In the genomic region with DNA sequence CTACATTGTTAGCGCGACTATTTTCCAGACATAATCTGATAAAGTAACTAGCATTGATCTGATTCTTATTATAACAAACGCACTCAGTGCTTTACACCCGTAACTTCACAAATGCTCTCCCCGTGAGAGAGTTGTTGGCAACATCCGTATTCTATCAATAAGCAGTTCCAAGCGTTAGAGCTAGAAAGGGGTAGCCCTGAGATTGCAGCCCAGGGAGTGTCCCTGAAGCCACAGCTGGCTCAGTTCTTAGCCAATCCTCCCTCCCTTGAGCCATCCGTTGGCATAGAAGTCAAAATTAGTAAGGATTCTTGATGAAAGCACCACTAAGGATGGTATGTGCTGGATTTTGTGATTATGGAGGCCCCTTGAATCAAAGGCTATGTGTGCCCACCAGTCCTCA, we compare ENCODE assay signal across 33 mouse cellular contexts. TPM values are rescaled to one million over a fixed set of nuclear protein-coding genes. Genes with fewer than 3 reads are reported as not detected.
DNase-seq lines count a peak whose midpoint lies in the region; ATAC-seq and TF ChIP-seq lines count a peak whose summit lies in the region.
"Had no signal": no experiment of that assay in that cellular context is flagged by ENCODE, and none has a peak within 500 bp of the region (broad histone marks: within the 10 kb centered on the region; RNA-seq: fewer than 3 reads in every experiment).

No protein-coding gene starts in this region.

- intact Hi-C loops in heart, postnatal 14 days (cut with DNase I): no loop called here

- no peak for TF ChIP-seq CTCF in heart, postnatal 0 days (IDR thresholded peaks at IDR 0.05; ENCODE audit: low read depth)
- TF ChIP-seq CTCF in kidney, postnatal 0 days (IDR thresholded peaks at IDR 0.05; ENCODE audit: low read depth): no peak

- WGBS in heart, embryonic 11.5 days (ENCODE audit: insufficient replicate concordance): 59% methylated on average over 8 of the region's 8 CpGs
- 33% methylated on average over 8 of the region's 8 CpGs for whole genome bisulfite sequencing in heart, postnatal 0 days
- WGBS in kidney, postnatal 0 days: 57% methylated on average over 8 of the region's 8 CpGs

- H3K36me3 ChIP-seq in heart, embryonic 11.5 days (ENCODE audit: control insufficient read depth, insufficient read depth, low read length): no peaks in the 10 kb centered on the region
- no peaks in the 10 kb centered on the region for H3K36me3 ChIP-seq in heart, postnatal 0 days (replicated peaks; ENCODE audit: control insufficient read depth, insufficient read depth, low read length)
- no peaks in the 10 kb centered on the region for H3K36me3 ChIP-seq in kidney, postnatal 0 days (ENCODE audit: insufficient read depth, low read length)
- H3K36me3 ChIP-seq: embryonic facial prominence, embryonic 10.5 days; embryonic facial prominence, embryonic 15.5 days; forebrain, embryonic 12.5 days; heart, embryonic 13.5 days; hindbrain, embryonic 10.5 days; intestine, embryonic 15.5 days; limb, embryonic 13.5 days; midbrain, embryonic 12.5 days; neural tube, embryonic 12.5 days had no signal

- TF ChIP-seq EP300 in heart, postnatal 0 days (IDR thresholded peaks at IDR 0.05; ENCODE audit: low read depth): no peak

- DNase-seq in adrenal gland, postnatal 10 days: peak; percentile 9
- DNase-seq in adrenal gland, adult 18-20 months (ENCODE audit: low spot score in 2 of 2): no peak
- DNase-seq in heart, adult 11 months: peak; percentile 91
- no peak for DNase-seq in heart, postnatal 0 days (ENCODE audit: low spot score)
- DNase-seq in heart, postnatal 14 days: no peak
- no peak for DNase-seq in kidney, postnatal 0 days (ENCODE audit: low spot score)
- DNase-seq in kidney, adult 11 months: no peak
- DNase-seq: adrenal gland, adult 8-10 months; cerebellum, adult 8-10 months; cerebellum, postnatal 25 days; gastrocnemius, postnatal 10 days; kidney, adult 9 months; kidney, postnatal 36 days; lung, postnatal 4 days; right cerebral cortex, adult 18-20 months; spleen, adult 18-20 months; thymus, postnatal 14 days had no signal

- no peak overlapping the region for H3K27ac ChIP-seq in heart, embryonic 11.5 days (ENCODE audit: low read depth, low read length)
- no peak overlapping the region for H3K27ac ChIP-seq in heart, postnatal 0 days (ENCODE audit: low read depth)
- H3K27ac ChIP-seq in kidney, postnatal 0 days: peak overlapping the region; percentile 57
- H3K27ac ChIP-seq: embryonic facial prominence, embryonic 10.5 days; embryonic facial prominence, embryonic 15.5 days; forebrain, embryonic 12.5 days; heart, embryonic 13.5 days; hindbrain, embryonic 10.5 days; hindbrain, postnatal 0 days; intestine, embryonic 15.5 days; limb, embryonic 13.5 days; midbrain, embryonic 12.5 days; neural tube, embryonic 12.5 days had no signal

- H3K4me1 ChIP-seq in heart, embryonic 11.5 days (ENCODE audit: control insufficient read depth, insufficient read depth, low read length): peaks cover 8% of the 10 kb centered on the region
- peaks cover 11% of the 10 kb centered on the region for H3K4me1 ChIP-seq in heart, postnatal 0 days (ENCODE audit: control insufficient read depth, insufficient read depth)
- H3K4me1 ChIP-seq in kidney, postnatal 0 days (replicated peaks; ENCODE audit: insufficient read depth, low read length): peaks cover 4% of the 10 kb centered on the region; the same call in 1 of the 2 replicates
- H3K4me1 ChIP-seq: embryonic facial prominence, embryonic 15.5 days; hindbrain, embryonic 10.5 days; intestine, embryonic 15.5 days; megakaryocyte, embryonic 14.5 days had no signal

- ATAC-seq in heart, embryonic 11.5 days (replicated peaks; ENCODE audit: insufficient number of reproducible peaks, low FRiP score, low TSS enrichment): no peak
- ATAC-seq in heart, postnatal 0 days (ENCODE audit: insufficient read depth, low read depth): no peak
- no peak for ATAC-seq in kidney, postnatal 0 days (replicated peaks; ENCODE audit: low FRiP score, low read depth)
- ATAC-seq: activated CD4-positive, CD25-positive, alpha-beta regulatory T cell, adult 4 months; hindbrain, postnatal 0 days; intestine, embryonic 15.5 days had no signal

- H3K9ac ChIP-seq in heart, embryonic 11.5 days (ENCODE audit: low read depth, low read length): no peak overlapping the region
- H3K9ac ChIP-seq in heart, postnatal 0 days (replicated peaks; ENCODE audit: low read depth, low read length): no peak overlapping the region
- H3K9ac ChIP-seq in kidney, postnatal 0 days (ENCODE audit: low read depth, low read length): no peak overlapping the region
- H3K9ac ChIP-seq: embryonic facial prominence, embryonic 15.5 days; forebrain, embryonic 12.5 days; heart, embryonic 13.5 days; intestine, embryonic 15.5 days; limb, embryonic 13.5 days; midbrain, embryonic 12.5 days; neural tube, embryonic 12.5 days had no signal

- H3K27me3 ChIP-seq in heart, embryonic 11.5 days (ENCODE audit: control insufficient read depth, insufficient read depth, low read length): no peaks in the 10 kb centered on the region
- H3K27me3 ChIP-seq in heart, postnatal 0 days (ENCODE audit: control insufficient read depth, insufficient read depth, low read length): no peaks in the 10 kb centered on the region
- H3K27me3 ChIP-seq in kidney, postnatal 0 days (ENCODE audit: insufficient read depth, low read length): no peaks in the 10 kb centered on the region
- H3K27me3 ChIP-seq: CH12.LX; embryonic facial prominence, embryonic 15.5 days; forebrain, embryonic 12.5 days; heart, embryonic 13.5 days; intestine, embryonic 15.5 days; midbrain, embryonic 12.5 days; neural tube, embryonic 12.5 days had no signal

- H3K4me2 ChIP-seq in heart, embryonic 11.5 days: no peak overlapping the region
- 0 out of 2 replicates have a peak overlapping the region, but pooled peaks have one; percentile 1 for H3K4me2 ChIP-seq in heart, postnatal 0 days (ENCODE audit: low read depth, low read length)
- H3K4me2 ChIP-seq in kidney, postnatal 0 days (ENCODE audit: low read length): no peak overlapping the region
- H3K4me2 ChIP-seq: embryonic facial prominence, embryonic 15.5 days; forebrain, embryonic 12.5 days; heart, embryonic 13.5 days; intestine, embryonic 15.5 days; limb, embryonic 13.5 days; liver, embryonic 11.5 days; midbrain, embryonic 12.5 days; neural tube, embryonic 12.5 days had no signal

- no peak overlapping the region for H3K4me3 ChIP-seq in heart, embryonic 11.5 days (ENCODE audit: low read depth, low read length)
- H3K4me3 ChIP-seq in heart, postnatal 0 days (ENCODE audit: low read depth, low read length): no peak overlapping the region
- no peak overlapping the region for H3K4me3 ChIP-seq in kidney, postnatal 0 days (replicated peaks; ENCODE audit: low read depth, low read length)
- H3K4me3 ChIP-seq: embryonic facial prominence, embryonic 10.5 days; embryonic facial prominence, embryonic 15.5 days; forebrain, embryonic 12.5 days; heart, embryonic 13.5 days; hindbrain, embryonic 10.5 days; intestine, embryonic 15.5 days; limb, embryonic 13.5 days; megakaryocyte, embryonic 14.5 days; midbrain, embryonic 12.5 days; myocyte; neural tube, embryonic 12.5 days had no signal

- no peaks in the 10 kb centered on the region for H3K9me3 ChIP-seq in heart, embryonic 11.5 days (replicated peaks; ENCODE audit: control insufficient read depth, low read length)
- no peaks in the 10 kb centered on the region for H3K9me3 ChIP-seq in heart, postnatal 0 days (replicated peaks; ENCODE audit: control insufficient read depth, low read length)
- no peaks in the 10 kb centered on the region for H3K9me3 ChIP-seq in kidney, postnatal 0 days (replicated peaks; ENCODE audit: low read length)
- H3K9me3 ChIP-seq: embryonic facial prominence, embryonic 10.5 days; embryonic facial prominence, embryonic 15.5 days; forebrain, embryonic 12.5 days; heart, embryonic 13.5 days; hindbrain, embryonic 10.5 days; intestine, embryonic 15.5 days; limb, embryonic 13.5 days; megakaryocyte, embryonic 14.5 days; midbrain, embryonic 12.5 days; neural tube, embryonic 12.5 days had no signal

RNA-seq across cellular contexts. Expression of gene Apba1, which starts 48.7 kb away (rescaled TPM):
- total RNA-seq in adrenal gland, postnatal 10 days (2021): 10 to 100 TPM in 1 of 2 experiments, 1 to 10 TPM in 1; 7.2 to 14.4 TPM
- 1 to 10 TPM; 3.4 to 5.1 TPM for total RNA-seq in adrenal gland, adult 18-20 months (2021)
- 0.28 and 0.40 TPM in 2 replicates for polyA plus RNA-seq in heart, embryonic 11.5 days (2014; fragmentation: Nextera tagmentation; extraction: Ambion mirVana)
- total RNA-seq in heart, postnatal 0 days (2014; rRNA removed; ENCODE audit: low replicate concordance): 2.4 and 4.0 TPM in 2 replicates
- polyA plus RNA-seq in heart, postnatal 0 days (2015; fragmentation: Nextera tagmentation; extraction: Ambion mirVana): 0.32 and 0.36 TPM in 2 replicates
- total RNA-seq in heart, postnatal 14 days (2021): 1 to 10 TPM; 4.2 to 4.4 TPM
- 1.3 and 1.4 TPM in 2 replicates for polyA plus RNA-seq in kidney, postnatal 0 days (2015; fragmentation: Nextera tagmentation; extraction: Ambion mirVana)
- polyA plus RNA-seq: activated CD4-positive, CD25-positive, alpha-beta regulatory T cell, adult 4 months had no signal

Comparison
In these comparisons a context has a peak if more than half of its experiments do, and no peak if none do; other contexts are left out.
1. DNase-seq: peak in adrenal gland, postnatal 10 days (single experiment) and heart, adult 11 months (single experiment); none in adrenal gland, adult 18-20 months (0 of 2), heart, postnatal 0 days (single experiment), heart, postnatal 14 days (0 of 2), kidney, postnatal 0 days (single experiment) and kidney, adult 11 months (single experiment).